Mouse (Mus musculus): ENCODE measurements around the gene Nfx1. TPM values are rescaled to one million over a fixed set of nuclear protein-coding genes. Genes with fewer than 3 reads are reported as not detected.

The Nfx1 gene
- polyA plus RNA-seq (2014; fragmentation: Illumina TruSeq; extraction: RNeasy Lipid Tissue Mini Kit (QIAGEN cat#74804); ENCODE audit: low read depth, low replicate concordance): 47.8 TPM

DNA sequence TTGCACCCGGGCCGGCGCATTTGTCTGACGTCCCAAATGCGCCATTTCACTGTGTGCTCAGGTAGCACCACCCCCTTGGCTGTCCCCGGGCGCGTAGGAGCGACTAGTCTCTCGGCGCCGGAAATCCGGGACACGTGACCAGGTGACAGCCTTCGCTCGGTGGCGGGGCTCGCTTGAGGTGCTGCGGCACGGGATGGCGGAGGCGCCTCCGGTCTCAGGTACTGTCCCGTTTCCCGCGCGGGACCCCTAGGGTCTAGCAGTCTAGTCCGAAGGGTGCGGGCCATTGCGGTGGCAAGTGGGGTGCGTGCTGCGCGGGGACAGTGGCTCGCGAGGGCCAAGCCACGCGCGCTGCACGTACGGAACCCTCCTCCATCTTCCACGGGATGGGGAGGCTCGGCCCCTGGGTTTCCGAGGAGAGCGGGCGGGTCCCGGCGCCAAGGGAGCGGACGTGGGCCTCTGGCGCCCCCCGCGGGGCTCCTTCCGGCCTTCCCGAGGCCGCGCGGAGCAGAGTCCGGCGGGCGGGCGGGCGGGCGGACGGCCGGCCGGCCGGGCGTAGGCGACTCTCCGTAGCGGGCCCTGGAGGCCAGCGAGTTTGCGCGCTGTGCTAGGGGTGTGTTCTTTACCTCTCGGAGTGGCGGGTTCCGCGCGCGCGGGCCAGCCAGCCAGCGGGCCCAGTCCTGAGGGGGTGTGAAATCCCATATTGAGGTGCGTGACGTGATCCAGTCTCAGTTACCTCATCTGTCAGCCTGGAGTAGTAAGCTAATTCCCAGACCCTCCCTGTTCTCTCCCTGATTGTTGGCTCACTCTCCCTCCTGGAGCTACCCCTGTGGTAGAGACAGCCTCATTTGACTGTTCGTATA, at the start of gene Nfx1:
TSS of gene Nfx1 (plus strand) at position 65 of the 860 bp plus-strand sequence.

DNA sequence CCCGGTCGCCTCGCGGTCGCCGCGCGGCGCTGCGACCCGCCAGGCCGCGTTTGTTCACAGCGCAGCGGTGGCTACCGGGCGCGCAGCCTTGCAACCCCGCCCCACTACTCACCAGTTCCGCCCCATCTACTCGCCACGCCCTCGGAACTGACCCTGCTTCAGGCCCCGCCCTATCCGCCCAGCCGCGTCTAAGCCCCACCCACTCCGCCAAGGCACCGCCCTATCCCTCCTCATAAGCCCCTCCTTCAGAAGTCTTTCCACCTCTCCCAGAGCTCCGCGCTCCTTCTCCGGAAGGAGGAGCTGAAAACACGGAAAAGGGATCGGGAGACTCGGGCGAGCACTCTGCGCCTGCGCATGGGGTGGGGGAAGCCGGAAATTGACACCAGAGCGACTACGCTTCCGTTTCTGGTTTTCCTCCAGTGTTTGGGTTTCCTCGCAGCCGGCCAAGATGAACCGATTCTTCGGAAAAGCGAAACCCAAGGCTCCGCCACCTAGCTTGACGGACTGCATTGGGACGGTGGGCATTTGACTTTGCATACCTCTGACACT, 22.5 kb upstream of the Nfx1 start, which contains the start of the genes Bag1 and Chmp5:
TSS of gene Bag1 (minus strand) at position 135 of the 549 bp plus-strand sequence.
TSS of gene Chmp5 (plus strand) at position 248 of the 549 bp plus-strand sequence.

DNA sequence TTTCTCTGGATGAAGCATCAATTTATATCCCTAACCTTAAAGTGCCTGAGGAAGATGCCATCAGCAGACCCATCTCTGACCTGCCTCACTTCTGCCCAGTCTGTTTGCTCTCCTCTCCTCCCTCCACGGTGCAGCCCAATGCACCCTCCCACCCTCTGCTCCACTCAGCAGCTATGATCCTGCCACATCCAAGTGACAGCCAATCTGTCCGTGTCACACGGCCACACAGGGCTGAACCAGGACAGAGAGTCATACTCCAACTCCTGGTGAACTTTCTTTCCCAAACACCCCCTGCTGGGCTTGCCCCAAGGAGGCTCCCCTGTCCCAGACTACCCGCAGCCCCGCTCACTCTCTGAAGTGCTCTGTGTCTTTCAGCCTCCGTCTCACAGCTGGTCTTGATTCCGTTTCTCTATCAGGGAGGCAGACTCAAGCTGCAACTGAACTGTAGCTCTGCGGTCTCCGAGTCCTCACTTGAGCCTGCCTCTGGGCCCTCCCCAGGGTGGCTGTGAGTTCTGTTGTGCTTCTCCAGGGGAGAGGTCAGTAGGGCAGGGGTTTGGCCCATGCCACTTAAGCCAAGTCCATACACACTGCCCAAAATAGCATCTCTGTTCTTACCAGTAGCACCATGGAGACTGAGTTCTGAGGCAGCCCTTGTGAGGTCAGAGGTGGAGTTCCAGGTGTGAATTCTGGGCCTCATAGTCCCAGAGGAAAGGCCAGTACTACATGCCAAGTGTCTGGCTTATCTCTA, 77.0 kb downstream of the Nfx1 start, which contains the start of gene Aqp7:
TSS of gene Aqp7 (minus strand) at position 616 of the 748 bp plus-strand sequence.

Other genes starting within 250 kb of the Nfx1 start
- 198 TPM for gene Dnaja1, start 248.8 kb upstream of the Nfx1 start, polyA plus RNA-seq (2014; fragmentation: Illumina TruSeq; extraction: RNeasy Lipid Tissue Mini Kit (QIAGEN cat#74804); ENCODE audit: low read depth, low replicate concordance)
- gene Smu1, start 213.0 kb upstream of the Nfx1 start, polyA plus RNA-seq (2014; fragmentation: Illumina TruSeq; extraction: RNeasy Lipid Tissue Mini Kit (QIAGEN cat#74804); ENCODE audit: low read depth, low replicate concordance): 46.3 TPM
- gene B4galt1, start 116.9 kb upstream of the Nfx1 start, polyA plus RNA-seq (2014; fragmentation: Illumina TruSeq; extraction: RNeasy Lipid Tissue Mini Kit (QIAGEN cat#74804); ENCODE audit: low read depth, low replicate concordance): 67.6 TPM
- gene Spink4, start 50.9 kb upstream of the Nfx1 start, polyA plus RNA-seq (2014; fragmentation: Illumina TruSeq; extraction: RNeasy Lipid Tissue Mini Kit (QIAGEN cat#74804); ENCODE audit: low read depth, low replicate concordance): 2.1 TPM
- gene Bag1, start 22.6 kb upstream of the Nfx1 start, polyA plus RNA-seq (2014; fragmentation: Illumina TruSeq; extraction: RNeasy Lipid Tissue Mini Kit (QIAGEN cat#74804); ENCODE audit: low read depth, low replicate concordance): 248 TPM
- 107 TPM for gene Chmp5, start 22.5 kb upstream of the Nfx1 start, polyA plus RNA-seq (2014; fragmentation: Illumina TruSeq; extraction: RNeasy Lipid Tissue Mini Kit (QIAGEN cat#74804); ENCODE audit: low read depth, low replicate concordance)
- 41.4 TPM for gene Aqp7, start 77.2 kb downstream of the Nfx1 start, polyA plus RNA-seq (2014; fragmentation: Illumina TruSeq; extraction: RNeasy Lipid Tissue Mini Kit (QIAGEN cat#74804); ENCODE audit: low read depth, low replicate concordance)
- gene Aqp3, start 127.3 kb downstream of the Nfx1 start, polyA plus RNA-seq (2014; fragmentation: Illumina TruSeq; extraction: RNeasy Lipid Tissue Mini Kit (QIAGEN cat#74804); ENCODE audit: low read depth, low replicate concordance): not detected
- 29.2 TPM for gene Nol6, start 153.5 kb downstream of the Nfx1 start, polyA plus RNA-seq (2014; fragmentation: Illumina TruSeq; extraction: RNeasy Lipid Tissue Mini Kit (QIAGEN cat#74804); ENCODE audit: low read depth, low replicate concordance)
- gene Ube2r2, start 164.8 kb downstream of the Nfx1 start, polyA plus RNA-seq (2014; fragmentation: Illumina TruSeq; extraction: RNeasy Lipid Tissue Mini Kit (QIAGEN cat#74804); ENCODE audit: low read depth, low replicate concordance): 105 TPM